Mouse (Mus musculus): ENCODE results near the gene Prdx1. TPM values are rescaled to one million over a fixed set of nuclear protein-coding genes. Genes with fewer than 3 reads are reported as not detected.
"Not testable (repeated sequence)": the region's sequence is repeated elsewhere in the genome, so short reads cannot be mapped to it uniquely, and the experiment has no call there.

Prdx1 gene
- 100 to 1,000 TPM; 471 to 527 TPM for total RNA-seq (2021)
- long read RNA-seq, experiment 1, transcript Prdx1-201 (5 exons, 636 nt), result minor isoform, 8 of 1,034 reads
- long read RNA-seq, experiment 1, transcript Prdx1-204 (6 exons, 2,294 nt), result major isoform, 1,011 of 1,034 reads
- long read RNA-seq, experiment 1, partial matches to known transcripts, result 8 of 1,034 reads
- long read RNA-seq, experiment 1, other reads (novel, unspliced or antisense), result 6 of 1,034 reads
- long read RNA-seq, experiment 2, transcript Prdx1-204 (6 exons, 2,294 nt), result major isoform, 871 of 941 reads
- long read RNA-seq, experiment 2, transcript Prdx1-206 (2 exons, 553 nt), result minor isoform, 8 of 941 reads
- long read RNA-seq, experiment 2, partial matches to known transcripts, result 16 of 941 reads
- long read RNA-seq, experiment 2, other reads (novel, unspliced or antisense), result 44 of 941 reads

- DNase-seq (ENCODE audit: low spot score in 2 of 2), result peak; percentile 96 to 97
These were observed at the start of gene Prdx1 for GRCm38 (mm10) chr4:116685402-116686061. Gene Prdx1 (plus strand): TSS chr4:116685544.

GRCm38 (mm10) chr4:116638821-116639220 lies 46.5 kb upstream of the Prdx1 start:
- no peak for DNase-seq (ENCODE audit: low spot score in 2 of 2)

DNA sequence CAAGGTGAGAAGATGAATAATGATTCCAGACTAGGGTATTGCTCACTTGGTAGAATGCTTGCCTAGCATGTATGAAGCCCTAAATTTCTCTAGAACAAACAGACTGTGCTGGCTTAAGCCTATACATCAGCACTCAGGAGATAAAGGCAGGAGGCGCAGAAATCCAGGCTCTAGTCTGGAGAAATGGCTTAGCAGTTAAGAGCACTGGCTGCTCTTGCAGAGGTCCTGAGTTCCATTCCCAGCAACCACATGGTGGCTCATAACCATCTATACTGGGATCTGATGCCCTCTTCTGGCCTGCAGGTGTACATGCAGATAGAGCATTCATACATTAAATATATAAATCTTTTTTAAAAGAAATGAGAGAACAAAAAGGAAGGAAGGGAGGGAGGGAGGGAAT lies 43.3 kb upstream of the Prdx1 start:
- no peak for DNase-seq (ENCODE audit: low spot score in 2 of 2)

DNA sequence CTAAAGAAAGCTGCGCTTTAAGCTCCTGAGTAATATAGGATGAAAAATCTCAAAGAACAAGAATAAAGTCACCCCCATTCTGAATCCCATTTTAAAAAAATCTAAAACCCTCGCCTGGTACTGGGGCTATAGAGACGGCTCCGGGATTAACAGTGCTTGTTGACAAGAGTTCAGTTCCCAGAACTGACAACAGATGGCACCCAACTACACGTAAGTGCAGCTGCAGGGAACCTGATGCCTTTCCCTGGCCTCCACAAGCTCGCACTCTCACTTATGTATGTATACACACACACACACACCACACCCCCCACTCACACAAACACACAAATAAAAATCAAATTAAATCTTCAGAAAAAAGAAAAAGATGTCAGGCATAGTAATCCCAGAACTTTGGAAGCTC lies 41.0 kb upstream of the Prdx1 start:
- DNase-seq (ENCODE audit: low spot score in 2 of 2), result no peak

GRCm38 (mm10) chr4:116645624-116646023 lies 39.7 kb upstream of the Prdx1 start:
- DNase-seq (ENCODE audit: low spot score in 2 of 2), result no peak

- DNase-seq (ENCODE audit: low spot score in 2 of 2), result no peak
These were observed 35.9 kb upstream of the Prdx1 start for GRCm38 (mm10) chr4:116649411-116649810.

GRCm38 (mm10) chr4:116650365-116650764 lies 35.0 kb upstream of the Prdx1 start:
- no peak for DNase-seq (ENCODE audit: low spot score in 2 of 2)

DNA sequence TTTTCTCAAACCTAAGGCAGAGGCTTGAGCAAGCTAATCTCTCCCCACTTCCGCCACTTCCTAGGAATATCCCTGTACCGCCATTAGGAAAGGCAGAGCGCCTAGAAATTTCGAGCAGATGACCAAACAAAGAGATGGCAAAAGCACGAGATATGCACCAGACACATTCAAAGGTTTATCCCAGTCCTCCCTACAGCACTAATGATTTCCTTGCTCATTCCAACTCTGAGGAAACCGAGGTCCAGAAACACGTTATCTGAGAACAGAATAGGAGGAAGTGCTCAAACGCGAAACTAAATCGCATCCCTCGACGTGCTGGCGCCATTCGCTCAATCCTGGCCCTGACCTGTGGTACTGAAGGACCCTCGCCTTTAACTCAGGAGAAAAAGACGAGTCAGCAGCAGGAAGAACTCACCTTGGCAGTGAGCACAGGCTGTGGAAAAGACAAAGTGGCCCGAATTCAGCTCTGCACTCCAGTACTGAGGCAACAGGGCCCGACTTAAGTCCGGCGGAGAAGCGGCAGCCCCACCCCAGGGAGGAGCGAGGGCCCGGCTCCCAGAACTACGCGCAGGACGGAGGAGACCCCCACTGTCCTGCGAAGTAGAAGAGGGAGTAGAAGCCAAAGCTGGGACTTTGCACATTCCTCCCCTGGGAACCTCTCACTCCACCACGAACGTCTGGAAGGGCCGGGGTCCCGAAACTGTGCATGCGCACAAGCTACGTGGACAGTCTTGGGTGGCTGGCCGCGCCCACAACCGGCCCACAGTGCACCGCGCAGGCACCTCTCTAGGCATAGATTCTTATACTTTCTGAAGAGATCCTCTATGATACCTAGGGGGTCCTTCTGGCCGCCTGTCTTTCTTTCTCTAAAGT lies 34.2 kb upstream of the Prdx1 start, which contains the start of gene Akr1a1:
Gene Akr1a1 (minus strand): TSS at position 757 of the 873 bp plus-strand sequence.
- peak; percentile 76 to 85 for DNase-seq (ENCODE audit: low spot score in 2 of 2)

DNA sequence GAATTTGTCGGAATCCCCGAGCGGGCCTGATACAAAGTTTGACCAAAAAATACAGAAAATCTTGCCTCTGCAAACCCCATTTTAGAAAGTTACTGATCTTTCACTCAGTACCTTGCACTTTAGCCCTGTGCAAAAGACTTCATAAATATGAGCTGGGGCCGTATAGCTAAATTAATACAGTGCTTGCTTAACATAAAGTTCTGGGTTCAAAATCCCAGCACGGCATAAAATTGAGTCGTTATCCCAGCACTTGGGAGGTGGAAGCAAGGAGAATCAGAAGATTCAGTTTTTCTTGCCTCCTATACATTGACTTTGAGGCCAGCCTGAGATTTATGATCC lies 33.6 kb upstream of the Prdx1 start:
- no peak for DNase-seq (ENCODE audit: low spot score in 2 of 2)

DNA sequence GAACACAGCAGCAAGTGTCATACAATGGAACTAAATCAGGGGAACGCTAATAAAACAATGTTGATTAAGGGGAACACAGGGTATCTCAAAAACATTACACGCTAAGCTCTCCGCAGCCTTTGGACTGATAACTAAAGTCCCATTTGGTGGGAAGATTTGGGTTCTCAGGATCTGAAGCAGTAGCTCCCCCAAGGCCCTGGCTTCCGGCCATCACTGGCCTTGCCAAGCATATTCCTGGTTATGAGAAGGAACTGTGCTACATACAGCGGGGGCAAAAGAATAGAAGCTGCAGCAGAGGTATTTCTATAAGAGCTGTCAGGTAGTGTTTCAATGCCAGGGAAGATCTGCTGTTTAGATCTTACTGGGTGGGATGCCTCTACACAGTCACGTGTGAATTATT lies 32.1 kb upstream of the Prdx1 start:
- peak; percentile 26 to 27 for DNase-seq (ENCODE audit: low spot score in 2 of 2)

GRCm38 (mm10) chr4:116655100-116655499 lies 30.2 kb upstream of the Prdx1 start:
- no peak for DNase-seq (ENCODE audit: low spot score in 2 of 2)

DNA sequence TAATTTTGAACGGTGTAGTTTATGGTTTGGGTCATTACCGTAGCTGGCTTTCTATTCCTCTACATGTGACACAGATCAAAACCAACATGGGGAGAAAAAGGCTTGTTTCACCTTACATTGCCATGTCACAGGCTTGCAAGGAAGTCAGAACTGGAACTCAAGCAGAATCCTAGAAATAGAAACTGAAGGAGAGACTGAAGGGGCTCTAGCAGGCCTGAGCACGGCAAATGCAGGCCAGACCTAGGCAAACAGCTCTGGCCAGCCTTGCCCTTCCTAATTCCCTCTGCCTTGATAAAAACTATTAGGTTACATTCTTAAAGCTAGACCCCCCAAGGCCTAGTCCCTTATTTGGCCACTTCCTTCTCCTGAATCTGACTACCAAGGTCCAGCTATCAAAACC lies 29.7 kb upstream of the Prdx1 start:
- DNase-seq (ENCODE audit: low spot score in 2 of 2), result no peak

GRCm38 (mm10) chr4:116657971-116658370 lies 27.4 kb upstream of the Prdx1 start:
- no peak for DNase-seq (ENCODE audit: low spot score in 2 of 2)

DNA sequence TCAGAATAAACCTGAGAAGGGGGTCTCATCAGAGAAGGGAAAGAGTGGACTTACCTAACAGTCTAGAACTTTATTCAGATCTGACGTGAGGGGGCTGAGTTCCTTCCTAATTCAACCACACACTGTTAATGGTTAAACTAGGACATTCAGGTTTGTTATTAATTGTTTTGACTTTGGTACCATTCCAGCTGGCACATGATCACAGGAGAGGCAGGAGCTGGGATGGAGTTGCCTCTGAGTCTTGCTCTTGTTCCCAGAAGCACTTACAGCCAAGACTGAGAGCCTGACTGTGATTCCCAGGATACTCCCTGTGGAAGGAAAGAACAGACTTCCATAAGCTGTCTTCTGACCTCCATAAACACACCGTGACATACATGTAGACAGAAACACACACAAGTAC lies 25.9 kb upstream of the Prdx1 start:
- no peak for DNase-seq (ENCODE audit: low spot score in 2 of 2)

DNA sequence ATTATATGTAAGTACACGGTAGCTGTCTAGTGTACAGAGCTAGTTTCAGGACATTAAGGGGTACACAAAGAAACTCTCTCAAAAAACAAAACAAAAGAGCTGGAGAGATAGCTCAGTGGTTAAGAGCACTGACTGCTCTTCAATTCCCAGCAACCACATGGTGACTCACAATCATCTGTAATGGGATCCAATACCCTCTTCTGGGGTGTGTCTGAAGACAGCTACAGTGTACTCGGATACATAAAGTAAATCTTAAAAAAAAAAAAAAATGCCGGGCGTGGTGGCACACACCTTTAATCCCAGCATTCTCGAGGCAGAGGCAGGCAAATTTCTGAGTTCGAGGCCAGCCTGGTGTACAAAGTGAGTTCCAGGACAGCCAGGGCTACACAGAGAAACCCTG lies 25.4 kb upstream of the Prdx1 start:
- DNase-seq (ENCODE audit: low spot score in 2 of 2), result not testable (repeated sequence)

- DNase-seq (ENCODE audit: low spot score in 2 of 2), result no peak
These were observed 24.5 kb upstream of the Prdx1 start for GRCm38 (mm10) chr4:116660829-116661228.

- no peak for DNase-seq (ENCODE audit: low spot score in 2 of 2)
These were observed 23.3 kb upstream of the Prdx1 start for GRCm38 (mm10) chr4:116661998-116662397.

DNA sequence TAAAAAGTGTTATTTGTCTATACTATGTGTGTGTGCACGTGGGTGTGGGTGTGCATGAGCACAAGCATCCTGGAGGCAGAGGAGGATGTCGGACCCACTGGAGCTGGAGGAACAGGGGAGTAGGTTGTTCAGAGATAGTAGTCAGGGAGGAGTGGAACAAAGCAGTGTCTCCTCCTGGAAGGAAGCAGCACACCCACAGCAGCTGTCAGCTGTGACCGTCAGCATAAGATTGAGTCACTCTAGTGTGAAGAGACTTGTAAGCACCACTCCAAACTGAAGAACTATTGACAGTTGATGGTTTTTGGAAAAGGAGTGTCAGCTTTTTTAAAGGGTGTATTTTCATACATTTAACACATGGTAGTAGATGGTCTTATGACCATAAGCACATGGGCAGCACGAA lies 18.7 kb upstream of the Prdx1 start:
- DNase-seq (ENCODE audit: low spot score in 2 of 2), result no peak

DNA sequence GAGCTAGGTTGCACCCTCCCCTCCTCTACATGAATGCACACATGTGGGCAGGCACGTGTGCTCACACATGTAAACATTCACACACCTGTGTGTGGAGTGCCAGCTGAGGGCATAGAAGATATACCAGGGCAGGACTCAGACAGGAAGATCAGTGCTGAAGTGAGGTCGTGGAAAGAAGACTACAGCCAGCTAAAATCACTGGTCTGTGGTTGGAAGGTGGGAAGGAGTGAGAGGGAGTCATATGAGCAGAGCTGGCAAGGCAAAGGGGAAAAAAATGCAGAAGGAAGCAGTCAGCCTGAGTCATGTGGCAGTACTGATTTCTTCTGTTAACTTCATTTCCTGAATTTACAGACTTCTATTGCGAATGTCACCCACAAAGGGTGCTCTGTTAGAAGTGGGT lies 17.2 kb upstream of the Prdx1 start:
- DNase-seq (ENCODE audit: low spot score in 2 of 2), result no peak

- DNase-seq (ENCODE audit: low spot score in 2 of 2), result no peak
These were observed 16.1 kb upstream of the Prdx1 start for GRCm38 (mm10) chr4:116669291-116669690.

DNA sequence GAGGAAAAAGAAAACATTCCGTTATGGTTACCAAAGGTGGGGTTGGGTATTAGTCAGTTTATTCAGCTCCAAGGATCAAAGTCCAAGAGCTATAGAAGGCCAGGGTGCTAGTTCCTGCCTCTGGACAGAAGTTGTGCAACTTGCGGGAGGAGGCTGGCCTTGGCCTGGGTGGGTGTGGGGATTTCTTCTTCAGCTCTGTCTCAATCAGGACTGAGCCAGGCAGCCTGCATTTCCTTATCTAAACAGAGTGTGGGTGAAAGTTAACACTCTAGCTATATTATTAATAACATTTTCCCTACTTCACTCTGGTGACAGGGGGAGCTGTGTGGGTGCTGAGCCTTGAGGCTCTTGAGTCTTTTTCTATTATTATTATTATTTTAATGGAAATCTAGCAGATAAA lies 12.6 kb upstream of the Prdx1 start:
- peak; percentile 24 to 43 for DNase-seq (ENCODE audit: low spot score in 2 of 2)

- DNase-seq (ENCODE audit: low spot score in 2 of 2), result not testable (repeated sequence)
These were observed 10.6 kb upstream of the Prdx1 start for GRCm38 (mm10) chr4:116674761-116675160.
